Mouse (Mus musculus) T-helper 1 cell (primary cell): ENCODE data around the gene Arid4b.

ENCODE experiments used
- in situ Hi-C: fragments of 300-600 bp; cut with MboI, MseI; formaldehyde crosslinking; loops from one replicate; pipeline ENCODE4 v1.15.1; 2025; ENCODE audit warnings: high pct_unique_total_duplicates

The Arid4b gene

DNA sequence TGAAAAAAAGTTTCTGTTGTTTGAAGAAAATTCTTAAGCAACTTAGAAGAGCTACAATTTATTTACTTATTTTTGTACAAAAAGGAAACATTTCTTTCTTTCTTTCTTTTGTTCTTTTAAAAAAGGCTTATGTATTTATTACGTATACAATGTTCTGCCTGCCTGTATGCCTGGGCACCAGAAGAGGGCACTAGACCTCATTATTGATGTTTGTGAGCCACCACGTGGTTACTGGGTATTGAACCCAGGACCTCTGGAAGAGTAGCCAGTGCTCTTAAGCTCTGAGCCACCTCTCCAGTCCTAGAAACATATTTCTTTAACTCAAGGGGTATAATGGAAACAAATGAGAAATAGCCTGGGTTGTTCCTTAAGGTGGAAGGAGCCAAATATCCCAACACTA lies 182.9 kb downstream of the Arid4b start:
- in situ Hi-C loops, result no loop called here
